Mouse (Mus musculus) heart, embryonic 14.5 days (tissue): Measurements from ENCODE around the gene Bcl9l. TPM values are rescaled to one million over a fixed set of nuclear protein-coding genes. Genes with fewer than 3 reads are reported as not detected.

Source experiments
- ATAC-seq: fragments of 200-750 bp; cut with Nextera tagmentation; 2 replicates; pipeline ENCODE4 v1.8.0; 2017; ENCODE audit warnings: low read depth, moderate TSS enrichment; ENCODE audit not compliant: insufficient number of reproducible peaks, insufficient read depth, low FRiP score
- H3K27ac ChIP-seq, 2 experiments: fragments of 200-500 bp in 1 of 2; fragments of 300-500 bp in 1 of 2; sonication (generic) in 1 of 2; replicated peaks in 1 of 2; 2 replicates each; pipeline ENCODE4 v1.5.1; 2012 to 2014; ENCODE audit warnings: low read depth in 2 of 2, low read length in 2 of 2, control low read depth in 1 of 2, mild to moderate bottlenecking in 1 of 2, mixed read lengths in 1 of 2; ENCODE audit not compliant: control insufficient read depth in 1 of 2, insufficient read depth in 1 of 2
- H3K27me3 ChIP-seq: fragments of 300-500 bp; sonication (generic); 2 replicates; pipeline ENCODE4 v1.6.1; 2014; ENCODE audit warnings: mild to moderate bottlenecking, low read length, control low read depth; ENCODE audit not compliant: control insufficient read depth, insufficient read depth
- H3K36me3 ChIP-seq: fragments of 300-500 bp; sonication (generic); 2 replicates; pipeline ENCODE4 v1.6.1; 2014; ENCODE audit warnings: mild to moderate bottlenecking, control low read depth, low read length, mixed read lengths; ENCODE audit not compliant: control insufficient read depth, insufficient read depth
- H3K4me1 ChIP-seq, 2 experiments: fragments of 200-500 bp in 1 of 2; fragments of 300-500 bp in 1 of 2; sonication (generic) in 1 of 2; 2 replicates each; pipeline ENCODE4 v1.6.1; 2012 to 2014; ENCODE audit warnings: low read length in 2 of 2, control low read depth in 1 of 2, mixed read lengths in 1 of 2; ENCODE audit not compliant: control insufficient read depth in 2 of 2, insufficient read depth in 2 of 2
- H3K4me2 ChIP-seq: fragments of 300-500 bp; sonication (generic); 2 replicates; pipeline ENCODE4 v1.6.1; 2014; ENCODE audit warnings: mild to moderate bottlenecking, low read length
- H3K4me3 ChIP-seq, 2 experiments: fragments of 200-500 bp in 1 of 2; fragments of 300-500 bp in 1 of 2; sonication (generic) in 1 of 2; 2 replicates each; pipeline ENCODE4 v1.5.1; 2012 to 2014; ENCODE audit warnings: low read length in 2 of 2, mild to moderate bottlenecking in 2 of 2, control low read depth in 1 of 2, low read depth in 1 of 2, moderate library complexity in 1 of 2; ENCODE audit not compliant: control insufficient read depth in 1 of 2, insufficient read depth in 1 of 2
- H3K9ac ChIP-seq: fragments of 300-500 bp; sonication (generic); 2 replicates; pipeline ENCODE4 v1.6.1; 2014; ENCODE audit warnings: mild to moderate bottlenecking, low read length
- H3K9me3 ChIP-seq: fragments of 300-500 bp; sonication (generic); 2 replicates; pipeline ENCODE4 v1.6.1; 2016; ENCODE audit warnings: low read length, control low read depth; ENCODE audit not compliant: control insufficient read depth
- WGBS: fragments of 180-500 bp; shearing (Covaris S2); extraction: QIAGEN DNeasy Blood & Tissue Kit; methylation state at CpG from one replicate; pipeline ENCODE4 v1.1.7; 2014; 5-methylcytosine and 5-hydroxymethylcytosine counted together
- polyA plus RNA-seq: library from polyadenylated mRNA; unstranded; fragments of >200 nt; fragmentation: Nextera tagmentation; extraction: Ambion mirVana; gene quantifications from 2 replicates; pipeline ENCODE4 v1.2.1, GENCODE M21; 2014

Gene Bcl9l
- polyA plus RNA-seq, 1 experiment from 2014 or later = 12.5 TPM

- H3K4me1 ChIP-seq = peaks cover 46 to 61% of the 10 kb centered on the region in 2 experiments
- under 1% methylated on average over 12 of the region's 12 CpGs for WGBS
Measured at GRCm38 (mm10) chr9:44483510-44484044, 952 bp downstream of the Bcl9l start.

GRCm38 (mm10) chr9:44484311-44485104, 1.9 kb downstream of the Bcl9l start:
- Histone ChIP-seq H3K4me2 (peak overlapping the region; percentile 73), H3K4me1 (peaks cover 54 to 70% of the 10 kb centered on the region in 2 experiments), H3K9me3 (no peaks in the 10 kb centered on the region), H3K4me3 (peak overlapping the region; percentile 68 to 95), H3K27ac (peak overlapping the region; percentile 56 to 93), H3K36me3 (no peaks in the 10 kb centered on the region), H3K27me3 (no peaks in the 10 kb centered on the region), H3K9ac (peak overlapping the region; percentile 95)
- WGBS = 18% methylated on average over 7 of the region's 7 CpGs
- no peak for ATAC-seq

More at GRCm38 (mm10) chr9:44483510-44484044, 952 bp downstream of the Bcl9l start:
- H3K9me3 ChIP-seq = no peaks in the 10 kb centered on the region
- ATAC-seq = no peak
- H3K36me3 ChIP-seq = no peaks in the 10 kb centered on the region
- peak overlapping the region; percentile 73 for H3K4me2 ChIP-seq
- peak overlapping the region; percentile 56 to 93 for H3K27ac ChIP-seq
- peak overlapping the region; percentile 95 for H3K9ac ChIP-seq
- H3K27me3 ChIP-seq = no peaks in the 10 kb centered on the region
- H3K4me3 ChIP-seq = peak overlapping the region; percentile 68 to 95

- Histone ChIP-seq H3K27ac (0 out of 4 replicates have a peak overlapping the region, but pooled peaks of 1 of the 2 experiments have one; percentile 93), H3K4me3 (peak overlapping the region; percentile 11 to 68), H3K4me2 (peak overlapping the region; percentile 73), H3K27me3 (no peaks in the 10 kb centered on the region), H3K4me1 (peaks cover 60 to 72% of the 10 kb centered on the region in 2 experiments), H3K9ac (peak overlapping the region; percentile 95), H3K9me3 (no peaks in the 10 kb centered on the region), H3K36me3 (no peaks in the 10 kb centered on the region)
- ATAC-seq = no peak
- 44% methylated on average over 6 of the region's 6 CpGs for WGBS
Measured at GRCm38 (mm10) chr9:44485105-44485515, 2.5 kb downstream of the Bcl9l start.

GRCm38 (mm10) chr9:44485516-44486161, 3.0 kb downstream of the Bcl9l start:
- ATAC-seq = no peak
- H3K4me2 ChIP-seq = peak overlapping the region; percentile 73
- peak overlapping the region; percentile 95 for H3K9ac ChIP-seq
- WGBS = 35% methylated on average over 14 of the region's 14 CpGs
- H3K27ac ChIP-seq = peak overlapping the region; percentile 25 to 82; a peak in 2 of 4 replicates
- H3K4me3 ChIP-seq = peak overlapping the region; percentile 11 to 68; a peak in 3 of 4 replicates
- H3K4me1 ChIP-seq = peaks cover 64 to 74% of the 10 kb centered on the region in 2 experiments
- H3K36me3 ChIP-seq = no peaks in the 10 kb centered on the region
- no peaks in the 10 kb centered on the region for H3K27me3 ChIP-seq
- H3K9me3 ChIP-seq = no peaks in the 10 kb centered on the region

GRCm38 (mm10) chr9:44486335-44486734, 3.7 kb downstream of the Bcl9l start:
- WGBS = 10% methylated on average over 3 of the region's 3 CpGs
- Histone ChIP-seq H3K9me3 (no peaks in the 10 kb centered on the region), H3K27ac (peak overlapping the region; percentile 82 to 89), H3K4me3 (peak overlapping the region; percentile 13 to 68), H3K9ac (peak overlapping the region; percentile 95), H3K4me2 (peak overlapping the region; percentile 73), H3K27me3 (no peaks in the 10 kb centered on the region), H3K4me1 (peaks cover 71 to 80% of the 10 kb centered on the region in 2 experiments), H3K36me3 (0 out of 2 replicates have a peak, but pooled peaks cover under 1% of the 10 kb centered on the region)
- ATAC-seq = no peak

- Histone ChIP-seq H3K4me3 (peak overlapping the region; percentile 13 to 68), H3K4me1 (peaks cover 75 to 81% of the 10 kb centered on the region in 2 experiments), H3K36me3 (0 out of 2 replicates have a peak, but pooled peaks cover 6% of the 10 kb centered on the region), H3K27me3 (no peaks in the 10 kb centered on the region), H3K9ac (peak overlapping the region; percentile 95), H3K9me3 (no peaks in the 10 kb centered on the region), H3K4me2 (peak overlapping the region; percentile 73), H3K27ac (peak overlapping the region; percentile 82 to 89)
- WGBS = 12% methylated on average over 15 of the region's 15 CpGs
- ATAC-seq = no peak
Measured at GRCm38 (mm10) chr9:44486741-44487421, 4.3 kb downstream of the Bcl9l start.

- Histone ChIP-seq H3K27ac (peak overlapping the region; percentile 82 to 89), H3K36me3 (0 out of 2 replicates have a peak, but pooled peaks cover 8% of the 10 kb centered on the region), H3K27me3 (no peaks in the 10 kb centered on the region), H3K4me3 (peak overlapping the region; percentile 13 to 68), H3K4me1 (peaks cover 80 to 81% of the 10 kb centered on the region in 2 experiments), H3K4me2 (peak overlapping the region; percentile 73), H3K9ac (peak overlapping the region; percentile 95), H3K9me3 (no peaks in the 10 kb centered on the region)
- ATAC-seq = peak; percentile 57
- 4% methylated on average over 7 of the region's 7 CpGs for WGBS
Measured at GRCm38 (mm10) chr9:44487441-44487840, 4.8 kb downstream of the Bcl9l start.
